Mouse (Mus musculus) gastrocnemius, postnatal 10 days (tissue): ENCODE measurements around the gene Dcun1d2. TPM values are rescaled to one million over a fixed set of nuclear protein-coding genes. Genes with fewer than 3 reads are reported as not detected.

ENCODE experiments used
- total RNA-seq, 2 experiments: library from RNA; stranded (reverse); gene quantifications; 2 replicates each; pipeline ENCODE4 v1.2.3; 2021

Gene Dcun1d2
- total RNA-seq, 2 experiments from 2014 or later = 38.5 to 41.6 TPM

Other genes with a start within 250 kb of the Dcun1d2 start
- under 1 TPM in 1 of 2 experiments, not detected in 1; 0.32 TPM for gene Proz, start 227.2 kb downstream of the Dcun1d2 start, total RNA-seq
- 10 to 100 TPM; 10.7 to 11.1 TPM for gene Pcid2, start 182.7 kb downstream of the Dcun1d2 start, total RNA-seq
- 10 to 100 TPM; 92.3 to 92.4 TPM for gene Cul4a, start 182.5 kb downstream of the Dcun1d2 start, total RNA-seq
- gene Lamp1, start 129.0 kb downstream of the Dcun1d2 start, total RNA-seq = 100 to 1,000 TPM; 234 to 237 TPM
- gene Grtp1, start 87.5 kb downstream of the Dcun1d2 start, total RNA-seq = 10 to 100 TPM in 1 of 2 experiments, 1 to 10 TPM in 1; 9.8 to 14.0 TPM
- 10 to 100 TPM; 70.9 to 79.8 TPM for gene Adprhl1, start 34.0 kb downstream of the Dcun1d2 start, total RNA-seq
- gene Tmco3, start 59 bp upstream of the Dcun1d2 start, total RNA-seq = 10 to 100 TPM; 13.9 to 20.1 TPM
- 10 to 100 TPM; 45.1 to 48.4 TPM for gene Tfdp1, start 50.6 kb upstream of the Dcun1d2 start, total RNA-seq
- gene Atp4b, start 108.7 kb upstream of the Dcun1d2 start, total RNA-seq = not detected
- gene Grk1, start 117.0 kb upstream of the Dcun1d2 start, total RNA-seq = under 1 TPM; 0.02 TPM
- 1 to 10 TPM; 3.9 to 7.5 TPM for gene Tmem255b, start 147.1 kb upstream of the Dcun1d2 start, total RNA-seq
- gene Gas6, start 206.4 kb upstream of the Dcun1d2 start, total RNA-seq = 10 to 100 TPM; 79.3 to 82.1 TPM